Mouse (Mus musculus): ENCODE measurements around the gene Skap1. TPM values are rescaled to one million over a fixed set of nuclear protein-coding genes. Genes with fewer than 3 reads are reported as not detected.

The Skap1 gene
- polyA plus RNA-seq, 1 experiment: 3.3 TPM

- no peak for TF ChIP-seq POLR2A (IDR thresholded peaks at IDR 0.05; ENCODE audit: low read depth, low read length)
- no peak for TF ChIP-seq CTCF (conservative IDR thresholded peaks at IDR 0.05; ENCODE audit: insufficient read depth, insufficient read length, low read depth, low read length)
- no peak overlapping the region for H3K27ac ChIP-seq (ENCODE audit: insufficient read depth, low read depth, low read length)
- H3K4me3 ChIP-seq (ENCODE audit: insufficient read depth, low read depth, low read length): no peak overlapping the region
- no peaks in the 10 kb centered on the region for H3K4me1 ChIP-seq (ENCODE audit: control insufficient read depth, insufficient read depth, low read length)
- no peaks in the 10 kb centered on the region for H3K36me3 ChIP-seq (ENCODE audit: control insufficient read depth, insufficient read depth, low read length)
- 71% methylated on average over 6 of the region's 6 CpGs for WGBS
- H3K27me3 ChIP-seq (replicated peaks; ENCODE audit: control insufficient read depth, insufficient read depth, low read length): no peaks in the 10 kb centered on the region
- DNase-seq: no peak
These were observed 36.6 kb downstream of the Skap1 start for GRCm38 (mm10) chr11:96501042-96501441.

- Histone ChIP-seq H3K27me3 (replicated peaks; ENCODE audit: control insufficient read depth, insufficient read depth, low read length) (no peaks in the 10 kb centered on the region), H3K27ac (ENCODE audit: insufficient read depth, low read depth, low read length) (no peak overlapping the region), H3K4me3 (ENCODE audit: insufficient read depth, low read depth, low read length) (no peak overlapping the region), H3K36me3 (ENCODE audit: control insufficient read depth, insufficient read depth, low read length) (no peaks in the 10 kb centered on the region), H3K4me1 (ENCODE audit: control insufficient read depth, insufficient read depth, low read length) (no peaks in the 10 kb centered on the region)
- TF ChIP-seq CTCF (conservative IDR thresholded peaks at IDR 0.05; ENCODE audit: insufficient read depth, insufficient read length, low read depth, low read length): no peak
- 81% methylated on average over 3 of the region's 3 CpGs for WGBS
- no peak for DNase-seq
These were observed 38.6 kb downstream of the Skap1 start for GRCm38 (mm10) chr11:96502948-96503347.

- Histone ChIP-seq H3K36me3 (ENCODE audit: control insufficient read depth, insufficient read depth, low read length) (no peaks in the 10 kb centered on the region), H3K27ac (ENCODE audit: insufficient read depth, low read depth, low read length) (no peak overlapping the region), H3K4me3 (ENCODE audit: insufficient read depth, low read depth, low read length) (no peak overlapping the region), H3K4me1 (ENCODE audit: control insufficient read depth, insufficient read depth, low read length) (no peaks in the 10 kb centered on the region), H3K27me3 (replicated peaks; ENCODE audit: control insufficient read depth, insufficient read depth, low read length) (no peaks in the 10 kb centered on the region)
- WGBS: 40% methylated on average over 12 of the region's 12 CpGs
- DNase-seq: no peak
- TF ChIP-seq CTCF (conservative IDR thresholded peaks at IDR 0.05; ENCODE audit: insufficient read depth, insufficient read length, low read depth, low read length) (no peak), POLR2A (IDR thresholded peaks at IDR 0.05; ENCODE audit: low read depth, low read length) (no peak)
These were observed 40.2 kb downstream of the Skap1 start for GRCm38 (mm10) chr11:96504509-96505119.

- DNase-seq: no peak
- no peak for TF ChIP-seq CTCF (conservative IDR thresholded peaks at IDR 0.05; ENCODE audit: insufficient read depth, insufficient read length, low read depth, low read length)
- no peak for TF ChIP-seq POLR2A (IDR thresholded peaks at IDR 0.05; ENCODE audit: low read depth, low read length)
- H3K27me3 ChIP-seq (replicated peaks; ENCODE audit: control insufficient read depth, insufficient read depth, low read length): no peaks in the 10 kb centered on the region
- H3K4me1 ChIP-seq (ENCODE audit: control insufficient read depth, insufficient read depth, low read length): no peaks in the 10 kb centered on the region
- no peaks in the 10 kb centered on the region for H3K36me3 ChIP-seq (ENCODE audit: control insufficient read depth, insufficient read depth, low read length)
- WGBS: 74% methylated on average over 5 of the region's 5 CpGs
- H3K27ac ChIP-seq (ENCODE audit: insufficient read depth, low read depth, low read length): no peak overlapping the region
- H3K4me3 ChIP-seq (ENCODE audit: insufficient read depth, low read depth, low read length): no peak overlapping the region
These were observed 41.4 kb downstream of the Skap1 start for GRCm38 (mm10) chr11:96505841-96506240.

- no peak for TF ChIP-seq POLR2A (IDR thresholded peaks at IDR 0.05; ENCODE audit: low read depth, low read length)
- no peak for TF ChIP-seq CTCF (conservative IDR thresholded peaks at IDR 0.05; ENCODE audit: insufficient read depth, insufficient read length, low read depth, low read length)
These were observed 50.8 kb downstream of the Skap1 start for GRCm38 (mm10) chr11:96515164-96515563.

GRCm38 (mm10) chr11:96524541-96524940, 60.1 kb downstream of the Skap1 start:
- Histone ChIP-seq H3K4me3 (ENCODE audit: insufficient read depth, low read depth, low read length) (no peak overlapping the region), H3K27me3 (replicated peaks; ENCODE audit: control insufficient read depth, insufficient read depth, low read length) (no peaks in the 10 kb centered on the region), H3K36me3 (ENCODE audit: control insufficient read depth, insufficient read depth, low read length) (no peaks in the 10 kb centered on the region), H3K4me1 (ENCODE audit: control insufficient read depth, insufficient read depth, low read length) (no peaks in the 10 kb centered on the region), H3K27ac (ENCODE audit: insufficient read depth, low read depth, low read length) (no peak overlapping the region)
- 84% methylated on average over 6 of the region's 6 CpGs for WGBS
- TF ChIP-seq CTCF (conservative IDR thresholded peaks at IDR 0.05; ENCODE audit: insufficient read depth, insufficient read length, low read depth, low read length): no peak
- TF ChIP-seq POLR2A (IDR thresholded peaks at IDR 0.05; ENCODE audit: low read depth, low read length): no peak
- no peak for DNase-seq

More at GRCm38 (mm10) chr11:96515164-96515563, 50.8 kb downstream of the Skap1 start:
- no peaks in the 10 kb centered on the region for H3K4me1 ChIP-seq (ENCODE audit: control insufficient read depth, insufficient read depth, low read length)
- no peak overlapping the region for H3K4me3 ChIP-seq (ENCODE audit: insufficient read depth, low read depth, low read length)
- no peak overlapping the region for H3K27ac ChIP-seq (ENCODE audit: insufficient read depth, low read depth, low read length)
- DNase-seq: no peak
- no peaks in the 10 kb centered on the region for H3K27me3 ChIP-seq (replicated peaks; ENCODE audit: control insufficient read depth, insufficient read depth, low read length)
- H3K36me3 ChIP-seq (ENCODE audit: control insufficient read depth, insufficient read depth, low read length): no peaks in the 10 kb centered on the region
- 85% methylated on average over 3 of the region's 3 CpGs for WGBS

- WGBS: 43% methylated on average over 16 of the region's 16 CpGs
- Histone ChIP-seq H3K36me3 (ENCODE audit: control insufficient read depth, insufficient read depth, low read length) (no peaks in the 10 kb centered on the region), H3K4me1 (ENCODE audit: control insufficient read depth, insufficient read depth, low read length) (no peaks in the 10 kb centered on the region), H3K27me3 (replicated peaks; ENCODE audit: control insufficient read depth, insufficient read depth, low read length) (no peaks in the 10 kb centered on the region), H3K27ac (ENCODE audit: insufficient read depth, low read depth, low read length) (no peak overlapping the region), H3K4me3 (ENCODE audit: insufficient read depth, low read depth, low read length) (0 out of 2 replicates have a peak overlapping the region, but pooled peaks have one; percentile 9)
- TF ChIP-seq CTCF (conservative IDR thresholded peaks at IDR 0.05; ENCODE audit: insufficient read depth, insufficient read length, low read depth, low read length) (no peak), POLR2A (IDR thresholded peaks at IDR 0.05; ENCODE audit: low read depth, low read length) (no peak)
- DNase-seq: peak; percentile 22
These were observed 61.8 kb downstream of the Skap1 start for GRCm38 (mm10) chr11:96526137-96526621.
